Mouse (Mus musculus): Measurements from ENCODE around the gene Npr3. TPM values are rescaled to one million over a fixed set of nuclear protein-coding genes. Genes with fewer than 3 reads are reported as not detected.

The Npr3 gene
- polyA plus RNA-seq (2012; ENCODE audit: low replicate concordance) = not detected in 2 replicates

DNA sequence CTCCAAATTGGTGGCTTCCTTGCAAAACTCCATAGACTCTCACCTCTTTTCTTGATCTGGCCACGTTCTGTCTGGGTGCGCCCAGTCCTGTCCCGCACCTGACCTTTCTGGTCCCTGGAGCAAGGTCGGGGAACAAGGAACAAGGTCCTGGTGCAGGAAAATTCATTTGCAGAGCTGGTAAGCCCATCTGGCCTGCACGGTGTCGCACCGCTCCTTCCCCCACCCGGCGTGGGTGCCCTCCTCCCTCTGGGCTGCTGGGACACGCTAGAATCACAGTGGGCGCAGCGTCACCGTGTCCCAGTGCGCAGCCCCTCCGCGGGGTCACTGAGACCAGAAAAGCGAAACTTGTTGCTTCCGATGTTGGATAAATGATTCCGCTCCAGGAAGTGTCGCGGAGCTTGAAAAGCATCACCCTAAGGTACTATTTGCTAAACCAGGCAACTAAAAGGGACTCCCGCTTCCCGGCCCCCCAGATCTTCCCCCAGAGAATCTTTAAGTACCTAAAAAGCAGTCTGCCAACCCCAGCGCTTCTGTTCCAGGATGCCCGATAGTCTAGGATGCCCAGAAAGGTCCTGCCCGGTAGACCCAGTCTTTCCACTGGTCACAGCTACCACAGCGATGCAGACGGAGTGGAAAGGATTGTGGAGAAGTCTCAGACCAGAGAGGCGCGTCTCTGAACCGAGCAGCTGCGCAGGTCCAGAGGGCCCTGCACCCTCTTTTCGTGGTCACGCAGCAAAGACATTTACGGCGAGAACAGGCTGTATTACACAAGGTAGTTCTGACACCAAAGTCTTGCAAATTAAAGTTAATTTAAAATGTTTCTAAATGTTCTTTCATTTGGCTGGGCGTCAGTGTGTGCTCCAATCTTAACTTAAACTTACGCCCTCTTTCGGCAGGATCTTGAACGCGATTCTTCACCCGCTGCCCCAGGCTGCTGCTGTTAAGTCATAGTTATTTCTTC lies at the start of gene Npr3:
Npr3 (minus strand) TSS at position 717 of the 961 bp plus-strand sequence.

Other genes with a start within 250 kb of the Npr3 start
- 5.5 and 20.9 TPM in 2 replicates for gene Sub1, start 89.7 kb upstream of the Npr3 start, polyA plus RNA-seq (2012; ENCODE audit: low replicate concordance)
- 31.4 and 45.9 TPM in 2 replicates for gene Zfr, start 210.5 kb upstream of the Npr3 start, polyA plus RNA-seq (2012; ENCODE audit: low replicate concordance)

All from hematopoietic multipotent progenitor cell, adult 10-12 weeks (in vitro differentiated cells).